Mouse (Mus musculus): ENCODE measurements around the gene Klhl3.

GRCm38 (mm10) chr13:58067540-58068103 is 45.8 kb downstream of the Klhl3 start:
- peak; percentile 57 for TF ChIP-seq CTCF (IDR thresholded peaks at IDR 0.05; ENCODE audit: low read depth)
- peak; percentile 64 for TF ChIP-seq EP300 (IDR thresholded peaks at IDR 0.05; ENCODE audit: low read depth)

Data from heart, postnatal 0 days (tissue).